Mouse (Mus musculus): ENCODE measurements around the gene Trip12. TPM values are rescaled to one million over a fixed set of nuclear protein-coding genes. Genes with fewer than 3 reads are reported as not detected.

Gene Trip12
- polyA plus RNA-seq, 1 experiment from 2014 or later, result 67.4 TPM

- WGBS, result 89% methylated on average over 3 of the region's 3 CpGs
- no peak for ATAC-seq (ENCODE audit: low read depth)
These were observed 118.4 kb downstream of the Trip12 start for GRCm38 (mm10) chr1:84721942-84722341.

GRCm38 (mm10) chr1:84709810-84710785 lies 130.2 kb downstream of the Trip12 start:
- no peaks in the 10 kb centered on the region; the same call in 1 of the 2 replicates for H3K4me1 ChIP-seq (ENCODE audit: control insufficient read depth, insufficient read depth, low read length)
- ATAC-seq (ENCODE audit: low read depth), result peak; percentile 93
- peak overlapping the region; percentile 58 for H3K4me2 ChIP-seq (ENCODE audit: low read depth, low read length)
- no peaks in the 10 kb centered on the region for H3K27me3 ChIP-seq (ENCODE audit: control insufficient read depth, insufficient read depth, low read length)
- peak overlapping the region; percentile 53 for H3K9ac ChIP-seq (replicated peaks; ENCODE audit: low read depth, low read length)
- peak overlapping the region; percentile 85 for H3K27ac ChIP-seq (ENCODE audit: low read depth, low read length)
- no peaks in the 10 kb centered on the region for H3K9me3 ChIP-seq (ENCODE audit: control insufficient read depth, low read length)
- WGBS, result 10% methylated on average over 31 of the region's 31 CpGs
- H3K4me3 ChIP-seq (ENCODE audit: low read depth, low read length), result peak overlapping the region; percentile 29
- no peaks in the 10 kb centered on the region for H3K36me3 ChIP-seq (ENCODE audit: control insufficient read depth, insufficient read depth, low read length)

More at GRCm38 (mm10) chr1:84721942-84722341, 118.4 kb downstream of the Trip12 start:
- H3K4me3 ChIP-seq (ENCODE audit: low read depth, low read length), result no peak overlapping the region
- no peak overlapping the region for H3K9ac ChIP-seq (replicated peaks; ENCODE audit: low read depth, low read length)
- no peaks in the 10 kb centered on the region for H3K9me3 ChIP-seq (ENCODE audit: control insufficient read depth, low read length)
- no peaks in the 10 kb centered on the region for H3K27me3 ChIP-seq (ENCODE audit: control insufficient read depth, insufficient read depth, low read length)
- no peaks in the 10 kb centered on the region for H3K4me1 ChIP-seq (ENCODE audit: control insufficient read depth, insufficient read depth, low read length)
- H3K4me2 ChIP-seq (ENCODE audit: low read depth, low read length), result no peak overlapping the region
- peaks cover 22% of the 10 kb centered on the region for H3K36me3 ChIP-seq (ENCODE audit: control insufficient read depth, insufficient read depth, low read length)
- H3K27ac ChIP-seq (ENCODE audit: low read depth, low read length), result no peak overlapping the region

GRCm38 (mm10) chr1:84709406-84709805 lies 130.9 kb downstream of the Trip12 start:
- Histone ChIP-seq H3K4me1 (ENCODE audit: control insufficient read depth, insufficient read depth, low read length) (no peaks in the 10 kb centered on the region; the same call in 1 of the 2 replicates), H3K4me3 (ENCODE audit: low read depth, low read length) (peak overlapping the region; percentile 14; the same call in 1 of the 2 replicates), H3K27ac (ENCODE audit: low read depth, low read length) (peak overlapping the region; percentile 85; the same call in 1 of the 2 replicates), H3K36me3 (ENCODE audit: control insufficient read depth, insufficient read depth, low read length) (no peaks in the 10 kb centered on the region), H3K4me2 (ENCODE audit: low read depth, low read length) (peak overlapping the region; percentile 58), H3K9ac (replicated peaks; ENCODE audit: low read depth, low read length) (no peak overlapping the region; the same call in 1 of the 2 replicates), H3K27me3 (ENCODE audit: control insufficient read depth, insufficient read depth, low read length) (no peaks in the 10 kb centered on the region), H3K9me3 (ENCODE audit: control insufficient read depth, low read length) (no peaks in the 10 kb centered on the region)
- ATAC-seq (ENCODE audit: low read depth), result peak; percentile 77
- WGBS, result 16% methylated on average over 5 of the region's 5 CpGs

GRCm38 (mm10) chr1:84700254-84700653 lies 140.1 kb downstream of the Trip12 start:
- Histone ChIP-seq H3K27me3 (ENCODE audit: control insufficient read depth, insufficient read depth, low read length) (no peaks in the 10 kb centered on the region), H3K4me3 (ENCODE audit: low read depth, low read length) (no peak overlapping the region), H3K4me1 (ENCODE audit: control insufficient read depth, insufficient read depth, low read length) (peaks cover 5% of the 10 kb centered on the region), H3K9me3 (ENCODE audit: control insufficient read depth, low read length) (no peaks in the 10 kb centered on the region), H3K27ac (ENCODE audit: low read depth, low read length) (no peak overlapping the region), H3K9ac (replicated peaks; ENCODE audit: low read depth, low read length) (no peak overlapping the region), H3K4me2 (ENCODE audit: low read depth, low read length) (no peak overlapping the region), H3K36me3 (ENCODE audit: control insufficient read depth, insufficient read depth, low read length) (no peaks in the 10 kb centered on the region)
- 98% methylated on average over 6 of the region's 6 CpGs for WGBS
- ATAC-seq (ENCODE audit: low read depth), result no peak

GRCm38 (mm10) chr1:84697136-84697535 lies 143.2 kb downstream of the Trip12 start:
- 3% methylated on average over 2 of the region's 2 CpGs for WGBS

GRCm38 (mm10) chr1:84695517-84696411 lies 144.6 kb downstream of the Trip12 start, which contains the start of gene Dner:
Gene Dner (minus strand): TSS chr1:84696221.
- under 1% methylated on average over 68 of the region's 75 CpGs for WGBS
- Histone ChIP-seq H3K27me3 (ENCODE audit: control insufficient read depth, insufficient read depth, low read length) (no peaks in the 10 kb centered on the region), H3K9ac (replicated peaks; ENCODE audit: low read depth, low read length) (peak within 1 kb of the TSS; percentile 97), H3K9me3 (ENCODE audit: control insufficient read depth, low read length) (no peaks in the 10 kb centered on the region), H3K4me1 (ENCODE audit: control insufficient read depth, insufficient read depth, low read length) (peaks cover 27% of the 10 kb centered on the region), H3K4me3 (ENCODE audit: low read depth, low read length) (peak within 1 kb of the TSS; percentile 96), H3K27ac (ENCODE audit: low read depth, low read length) (peak within 1 kb of the TSS; percentile 96), H3K4me2 (ENCODE audit: low read depth, low read length) (peak within 1 kb of the TSS; percentile 80), H3K36me3 (ENCODE audit: control insufficient read depth, insufficient read depth, low read length) (no peaks in the 10 kb centered on the region)
- peak; percentile 87 for ATAC-seq (ENCODE audit: low read depth)

More at GRCm38 (mm10) chr1:84697136-84697535, 143.2 kb downstream of the Trip12 start:
- no peaks in the 10 kb centered on the region for H3K36me3 ChIP-seq (ENCODE audit: control insufficient read depth, insufficient read depth, low read length)
- H3K27ac ChIP-seq (ENCODE audit: low read depth, low read length), result no peak overlapping the region
- no peaks in the 10 kb centered on the region for H3K9me3 ChIP-seq (ENCODE audit: control insufficient read depth, low read length)
- peaks cover 17% of the 10 kb centered on the region for H3K4me1 ChIP-seq (ENCODE audit: control insufficient read depth, insufficient read depth, low read length)
- no peaks in the 10 kb centered on the region for H3K27me3 ChIP-seq (ENCODE audit: control insufficient read depth, insufficient read depth, low read length)
- no peak overlapping the region for H3K4me3 ChIP-seq (ENCODE audit: low read depth, low read length)
- H3K4me2 ChIP-seq (ENCODE audit: low read depth, low read length), result no peak overlapping the region
- H3K9ac ChIP-seq (replicated peaks; ENCODE audit: low read depth, low read length), result no peak overlapping the region
- ATAC-seq (ENCODE audit: low read depth), result 0 out of 2 replicates have a peak, but pooled peaks have one; percentile 22

- peak; percentile 77 for ATAC-seq (ENCODE audit: low read depth)
These were observed 145.4 kb downstream of the Trip12 start for GRCm38 (mm10) chr1:84694688-84695474.

GRCm38 (mm10) chr1:84677910-84678309 lies 162.4 kb downstream of the Trip12 start:
- ATAC-seq (ENCODE audit: low read depth), result no peak
- Histone ChIP-seq H3K27ac (ENCODE audit: low read depth, low read length) (no peak overlapping the region), H3K9ac (replicated peaks; ENCODE audit: low read depth, low read length) (no peak overlapping the region)

More at GRCm38 (mm10) chr1:84694688-84695474, 145.4 kb downstream of the Trip12 start:
- Histone ChIP-seq H3K9me3 (ENCODE audit: control insufficient read depth, low read length) (no peaks in the 10 kb centered on the region), H3K27me3 (ENCODE audit: control insufficient read depth, insufficient read depth, low read length) (no peaks in the 10 kb centered on the region), H3K4me2 (ENCODE audit: low read depth, low read length) (peak overlapping the region; percentile 80), H3K4me1 (ENCODE audit: control insufficient read depth, insufficient read depth, low read length) (peaks cover 27% of the 10 kb centered on the region), H3K36me3 (ENCODE audit: control insufficient read depth, insufficient read depth, low read length) (no peaks in the 10 kb centered on the region; the same call in 1 of the 2 replicates), H3K9ac (replicated peaks; ENCODE audit: low read depth, low read length) (peak overlapping the region; percentile 97), H3K4me3 (ENCODE audit: low read depth, low read length) (peak overlapping the region; percentile 96), H3K27ac (ENCODE audit: low read depth, low read length) (peak overlapping the region; percentile 96)
- WGBS, result 3% methylated on average over 26 of the region's 26 CpGs

More at GRCm38 (mm10) chr1:84677910-84678309, 162.4 kb downstream of the Trip12 start:
- Histone ChIP-seq H3K4me2 (ENCODE audit: low read depth, low read length) (no peak overlapping the region), H3K36me3 (ENCODE audit: control insufficient read depth, insufficient read depth, low read length) (no peaks in the 10 kb centered on the region), H3K9me3 (ENCODE audit: control insufficient read depth, low read length) (no peaks in the 10 kb centered on the region), H3K27me3 (ENCODE audit: control insufficient read depth, insufficient read depth, low read length) (no peaks in the 10 kb centered on the region), H3K4me3 (ENCODE audit: low read depth, low read length) (no peak overlapping the region), H3K4me1 (ENCODE audit: control insufficient read depth, insufficient read depth, low read length) (no peaks in the 10 kb centered on the region)
- WGBS, result 67% methylated on average over 4 of the region's 4 CpGs
